Mouse (Mus musculus): ENCODE results near the gene Pou3f3.

The Pou3f3 gene

DNA sequence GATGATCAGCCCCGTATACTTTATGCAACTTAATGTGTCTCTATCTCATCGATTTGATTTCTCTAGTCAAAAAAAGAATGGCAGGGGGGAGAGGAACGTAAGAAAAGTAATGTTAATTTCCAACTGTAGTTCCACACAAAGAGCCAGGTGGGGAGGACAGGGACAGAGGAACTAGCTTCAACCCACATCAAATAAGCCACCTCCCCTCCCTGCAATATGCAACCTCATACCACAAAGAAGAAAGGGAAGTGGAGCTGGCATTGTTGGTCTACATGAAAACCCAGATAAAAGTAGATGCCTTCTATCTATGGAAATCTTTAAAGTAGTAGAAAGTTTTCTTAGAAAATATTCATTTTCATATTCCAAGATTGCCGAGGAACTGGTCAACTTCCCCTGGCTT lies 14.7 kb downstream of the Pou3f3 start:
- DNase-seq (ENCODE audit: low spot score): no peak

GRCm38 (mm10) chr1:42710995-42711394 lies 15.4 kb downstream of the Pou3f3 start:
- DNase-seq (ENCODE audit: low spot score): no peak

GRCm38 (mm10) chr1:42711456-42712310 lies 16.1 kb downstream of the Pou3f3 start:
- no peak for DNase-seq (ENCODE audit: low spot score)

DNA sequence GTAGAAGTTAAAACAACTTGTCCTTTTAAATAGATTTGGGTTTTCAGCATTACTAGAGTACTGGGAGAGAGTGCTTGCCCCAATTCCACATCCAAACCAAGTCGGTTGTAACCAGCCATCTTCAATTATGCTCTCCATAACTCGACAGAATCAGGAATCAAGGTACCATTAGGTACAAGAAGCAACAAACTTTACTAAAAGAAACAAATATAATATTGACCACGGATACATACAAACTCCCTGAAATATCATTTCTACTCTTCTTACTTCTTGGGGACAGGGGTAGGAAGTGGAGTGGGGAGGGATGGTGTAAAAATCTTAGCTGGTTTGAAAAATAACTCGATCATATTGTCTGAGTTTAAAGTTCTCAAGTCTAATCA lies 16.7 kb downstream of the Pou3f3 start:
- no peak for DNase-seq (ENCODE audit: low spot score)

- DNase-seq (ENCODE audit: low spot score): no peak
Measured at GRCm38 (mm10) chr1:42713104-42713932, 17.8 kb downstream of the Pou3f3 start.

DNA sequence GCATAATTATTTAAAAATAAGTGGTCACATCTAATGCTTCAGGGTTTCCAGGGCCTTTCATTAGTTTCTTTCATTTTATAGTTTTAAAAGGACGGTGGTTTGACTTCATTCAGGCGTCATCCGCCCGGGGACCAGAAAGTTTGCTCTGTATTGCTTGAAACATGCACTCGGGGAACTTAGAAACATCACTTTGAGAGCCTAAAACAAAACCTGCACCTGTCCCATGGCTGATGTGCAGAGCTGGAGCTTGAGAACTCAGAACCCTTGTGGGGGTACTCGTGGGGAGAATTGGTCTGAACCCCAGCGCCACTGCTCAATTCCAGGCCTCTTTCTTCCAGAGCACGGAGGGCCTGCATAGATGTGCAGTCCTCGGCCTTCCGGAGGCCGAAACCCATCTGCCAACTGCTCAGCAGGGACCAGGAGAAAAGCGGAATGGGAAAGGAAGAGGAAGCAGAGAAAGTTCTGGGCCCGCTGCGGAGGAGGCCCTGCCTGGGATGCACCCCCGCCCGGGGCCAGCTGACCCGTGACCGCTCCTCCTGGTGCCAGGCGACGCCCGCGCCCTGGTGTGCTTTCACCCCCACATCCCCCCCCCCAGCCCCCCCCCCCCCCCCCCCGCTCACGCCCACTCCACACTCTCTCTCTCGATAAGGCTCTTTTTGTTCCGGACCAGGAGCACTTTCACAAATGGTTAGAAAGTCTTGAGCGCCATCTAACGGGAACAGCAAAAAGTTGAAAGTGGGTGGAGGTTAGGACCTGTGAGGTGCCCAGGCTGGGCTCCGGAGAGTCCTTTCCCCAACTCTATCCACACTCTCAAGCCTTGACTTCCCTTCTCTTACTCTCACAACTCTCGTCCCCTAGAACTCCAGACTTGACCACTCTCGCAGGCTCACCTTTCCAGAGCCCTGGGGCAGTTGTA lies 18.7 kb downstream of the Pou3f3 start:
- DNase-seq (ENCODE audit: low spot score): no peak

GRCm38 (mm10) chr1:42718549-42718948 lies 23.0 kb downstream of the Pou3f3 start:
- DNase-seq (ENCODE audit: low spot score): no peak

- no peak for DNase-seq (ENCODE audit: low spot score)
Measured at GRCm38 (mm10) chr1:42721353-42721752, 25.8 kb downstream of the Pou3f3 start.

GRCm38 (mm10) chr1:42723769-42724300 lies 28.3 kb downstream of the Pou3f3 start:
- no peak for DNase-seq (ENCODE audit: low spot score)

DNA sequence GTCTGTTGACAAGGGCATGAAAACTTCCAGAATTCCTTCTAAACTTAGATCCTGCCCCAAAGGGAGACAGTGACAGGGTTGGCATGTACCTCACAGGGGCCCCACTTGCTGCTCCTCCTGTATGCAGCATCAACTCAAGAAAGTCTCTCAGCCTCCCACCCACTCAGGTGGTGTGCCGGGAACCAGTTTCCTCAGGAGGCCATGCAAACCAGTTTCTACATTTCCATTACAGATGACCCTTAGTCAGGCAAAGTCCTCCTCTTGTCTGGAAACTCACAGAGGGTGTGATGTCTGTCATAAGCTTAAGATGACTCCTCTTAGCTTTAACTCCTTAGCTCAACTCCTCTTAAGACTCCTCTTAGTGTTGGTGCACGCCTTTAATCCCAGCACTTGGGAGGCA lies 29.3 kb downstream of the Pou3f3 start:
- no peak for DNase-seq (ENCODE audit: low spot score)

DNA sequence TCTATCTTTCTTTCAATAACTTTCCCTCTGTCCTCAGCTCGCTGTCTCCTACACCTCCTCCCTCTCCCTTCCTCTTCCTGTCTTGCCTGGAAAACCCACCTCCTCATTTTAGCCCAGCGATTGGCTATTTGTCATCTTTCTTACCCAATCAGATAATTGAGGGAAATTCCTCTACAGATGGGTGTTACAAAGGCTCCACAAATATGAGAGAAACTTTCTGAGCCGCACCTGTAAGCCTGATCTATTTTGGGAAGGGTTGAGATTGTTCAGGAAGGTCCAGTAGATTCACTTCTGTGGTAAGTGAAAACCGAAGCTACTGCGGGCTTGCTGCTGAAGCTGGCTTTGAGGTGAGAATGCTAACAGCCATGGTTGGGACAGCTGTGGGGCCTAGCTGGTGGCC lies 31.6 kb downstream of the Pou3f3 start:
- no peak for DNase-seq (ENCODE audit: low spot score)

GRCm38 (mm10) chr1:42727676-42728075 lies 32.1 kb downstream of the Pou3f3 start:
- no peak for DNase-seq (ENCODE audit: low spot score)

DNA sequence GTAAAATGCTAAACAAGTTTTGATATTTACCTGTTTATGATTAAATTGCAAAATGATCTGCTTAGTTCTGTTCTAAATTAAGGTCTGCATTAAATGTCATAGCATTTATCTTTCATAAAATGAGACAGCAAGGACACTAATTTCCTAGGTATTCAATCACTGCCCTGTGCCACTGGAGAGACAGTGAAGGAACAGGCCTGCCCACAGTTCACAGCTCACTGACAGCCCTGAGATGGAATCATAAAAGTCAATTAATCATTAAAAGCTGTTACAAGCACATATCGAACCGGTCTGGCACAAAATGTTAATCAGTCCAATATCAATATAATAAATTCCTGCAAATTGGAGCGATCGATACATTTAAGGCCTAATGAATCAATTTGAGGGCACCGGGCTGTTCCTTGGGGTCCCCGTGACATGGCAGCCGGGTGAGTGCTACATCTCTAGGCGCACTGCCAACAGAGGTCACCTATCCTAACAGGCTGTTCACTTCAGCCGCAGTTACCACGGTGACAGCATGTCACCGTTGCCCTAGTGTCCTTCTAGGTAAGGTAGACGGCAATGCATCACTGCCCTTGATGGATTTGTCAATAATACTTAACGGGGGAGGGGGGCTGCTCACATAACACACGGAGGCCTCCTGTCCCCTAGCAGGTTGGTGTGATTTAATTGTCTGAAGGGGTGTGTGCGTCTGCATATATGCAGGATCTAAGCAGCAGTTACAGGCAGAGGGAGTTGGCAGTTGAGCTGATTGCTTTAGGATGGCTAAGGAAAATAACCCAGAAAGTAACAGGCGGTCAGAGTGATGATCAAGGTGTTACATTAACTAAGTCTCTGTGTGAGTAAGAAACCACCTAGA lies 46.0 kb downstream of the Pou3f3 start:
- DNase-seq (ENCODE audit: low spot score): no peak

DNA sequence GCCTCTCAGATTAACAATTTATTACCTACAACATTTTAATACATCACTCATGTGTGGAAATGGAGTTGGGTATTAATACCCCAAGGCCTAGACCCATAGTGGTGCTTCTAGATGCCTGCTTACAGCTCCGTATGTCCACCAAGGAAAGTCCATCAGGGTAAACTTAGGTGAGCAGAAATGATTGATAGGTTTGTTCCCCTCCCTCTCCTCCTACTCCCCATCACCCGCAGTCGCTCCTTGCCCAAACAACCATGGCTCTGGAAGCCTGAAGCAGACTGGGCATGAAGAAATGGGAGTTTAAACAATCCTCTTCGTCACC lies 46.6 kb downstream of the Pou3f3 start:
- DNase-seq (ENCODE audit: low spot score): no peak

DNA sequence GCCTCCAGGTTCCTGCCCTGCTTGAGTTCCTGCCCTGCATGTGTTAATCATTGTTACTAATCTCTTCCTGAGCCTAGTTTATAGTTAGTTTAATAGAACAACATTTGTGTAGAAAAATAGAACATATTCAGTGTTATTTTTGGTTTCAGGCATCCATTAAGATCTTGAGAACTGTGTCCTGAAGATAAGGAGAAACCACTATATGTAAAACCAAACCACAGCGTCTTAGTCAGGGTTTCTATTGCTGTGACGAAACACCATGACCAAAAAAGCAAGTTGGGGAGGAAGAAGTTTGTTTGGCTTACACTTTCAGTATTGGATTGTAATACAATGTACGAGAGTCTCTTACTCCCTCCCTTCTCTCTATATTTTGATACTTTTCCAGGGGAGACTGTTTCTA lies 49.5 kb downstream of the Pou3f3 start:
- no peak for DNase-seq (ENCODE audit: low spot score)

GRCm38 (mm10) chr1:42749536-42750292 lies 54.1 kb downstream of the Pou3f3 start:
- DNase-seq (ENCODE audit: low spot score): no peak
